Mouse (Mus musculus) retina, embryonic 14.5 days (tissue): ENCODE results near the gene Ppm1e.
"Not testable (repeated sequence)": the region's sequence is repeated elsewhere in the genome, so short reads cannot be mapped to it uniquely, and the experiment has no call there.

Experiments used
- DNase-seq: peaks from one replicate; pipeline ENCODE4 v3.0.0-alpha.2; 2015; ENCODE audit warnings: low spot score

Gene Ppm1e

DNA sequence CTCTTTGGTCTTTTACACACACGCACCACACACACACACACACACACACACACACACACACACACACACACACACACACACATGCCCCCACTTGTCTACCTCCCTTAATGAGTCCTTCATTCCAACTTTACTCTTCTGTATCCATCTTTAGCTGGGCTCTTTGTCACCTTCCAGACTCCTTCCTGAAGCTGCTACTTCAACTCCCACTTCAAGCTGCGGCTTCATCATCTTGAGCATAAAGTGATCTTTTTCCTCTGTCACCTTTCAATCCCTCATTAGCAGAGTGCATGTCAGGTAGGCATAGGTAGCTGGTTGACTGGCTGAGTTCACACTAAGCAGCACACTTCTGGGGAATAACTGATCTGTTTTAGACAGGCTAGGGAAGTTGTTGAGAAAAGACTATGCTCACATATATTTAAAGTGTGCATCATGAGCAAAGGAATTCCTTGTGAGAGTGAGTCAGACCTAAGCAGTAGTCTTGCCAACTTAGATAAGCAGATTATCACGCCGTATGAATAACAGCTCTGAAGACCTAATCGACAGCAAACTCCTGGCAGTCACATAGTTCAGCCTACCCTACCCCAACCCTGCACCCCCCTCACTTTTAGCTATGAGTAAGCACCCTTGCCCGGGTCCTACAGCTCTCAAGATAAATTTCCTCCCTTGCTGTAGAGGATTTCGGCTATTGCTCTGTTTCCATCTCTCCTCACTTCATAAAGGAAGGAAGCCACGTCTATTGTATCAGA, 49.3 kb downstream of the Ppm1e start:
- no peak for DNase-seq

DNA sequence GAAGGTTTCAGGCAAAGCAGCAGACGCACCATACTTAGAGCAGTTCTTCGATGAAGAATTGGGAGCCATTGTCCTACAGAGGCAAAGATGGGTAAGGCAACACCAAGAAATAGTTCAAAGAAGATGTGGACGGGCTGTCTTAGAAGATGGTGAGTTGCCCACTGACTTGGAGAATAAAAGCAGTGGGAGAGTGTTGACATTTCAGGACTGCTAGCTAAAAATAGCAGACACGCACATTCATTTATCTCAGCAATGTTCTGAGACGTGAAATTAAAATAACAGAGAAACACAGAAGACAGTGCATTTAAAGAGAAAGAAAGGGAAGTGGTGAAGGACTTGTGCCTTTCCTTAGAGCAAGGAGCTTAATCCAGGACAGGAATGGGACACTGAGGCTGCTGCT, 59.8 kb downstream of the Ppm1e start:
- DNase-seq = no peak

DNA sequence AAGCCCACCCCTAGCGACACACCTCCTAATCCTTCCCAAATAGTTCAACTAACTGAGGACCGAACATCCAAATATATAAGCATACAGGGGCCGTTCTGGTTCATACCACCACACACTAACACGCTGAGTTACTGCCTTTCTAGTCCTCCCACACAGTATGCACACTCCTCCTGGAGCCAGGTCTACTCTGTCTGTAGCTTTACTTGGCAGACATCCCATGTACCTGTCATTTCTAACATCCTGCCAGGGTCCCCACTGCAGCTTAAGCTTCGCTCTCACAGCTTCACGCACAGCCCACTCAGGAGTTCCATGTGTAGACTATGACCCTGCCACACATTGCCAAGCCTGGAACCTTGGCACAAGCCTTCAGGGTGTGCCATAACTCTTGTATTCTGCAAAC, 62.4 kb downstream of the Ppm1e start:
- DNase-seq = no peak

DNA sequence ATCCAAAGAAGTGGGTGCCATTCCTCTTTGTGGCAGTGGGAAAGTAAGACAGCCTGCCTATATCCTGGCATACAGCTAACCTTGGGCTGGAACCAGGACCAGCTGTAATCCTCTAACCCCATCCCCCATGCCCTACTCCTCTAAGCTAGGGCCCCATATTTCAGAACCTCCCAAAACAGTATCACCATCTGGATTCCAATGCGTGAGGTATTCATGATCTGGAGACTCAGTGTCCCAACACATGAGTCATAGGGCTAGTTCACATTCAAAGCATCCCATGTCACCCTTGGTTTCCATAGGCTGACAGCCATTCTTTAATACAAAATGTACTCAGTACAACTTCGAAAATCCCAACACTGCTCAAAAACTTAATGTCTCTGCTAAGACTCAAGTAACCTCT, 63.2 kb downstream of the Ppm1e start:
- no peak for DNase-seq

DNA sequence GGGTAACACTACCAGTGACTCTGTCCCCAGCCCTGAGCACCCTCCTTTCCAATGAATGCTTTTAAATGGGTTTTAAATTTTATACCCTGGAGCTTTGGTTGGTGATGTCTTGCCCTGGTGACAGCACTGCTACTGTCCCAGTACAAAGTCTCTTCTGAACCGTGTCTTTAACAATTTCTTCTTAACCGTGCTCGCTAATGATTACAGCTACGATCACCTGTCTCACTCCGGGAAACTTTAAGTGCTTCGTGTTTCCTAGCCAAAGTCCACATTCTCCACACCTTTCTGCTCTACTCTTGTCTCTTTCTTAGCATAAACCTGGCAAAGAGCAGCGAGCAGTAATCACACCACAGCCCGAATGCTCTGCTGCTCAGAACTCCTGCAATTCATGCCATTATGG, 69.5 kb downstream of the Ppm1e start:
- no peak for DNase-seq

DNA sequence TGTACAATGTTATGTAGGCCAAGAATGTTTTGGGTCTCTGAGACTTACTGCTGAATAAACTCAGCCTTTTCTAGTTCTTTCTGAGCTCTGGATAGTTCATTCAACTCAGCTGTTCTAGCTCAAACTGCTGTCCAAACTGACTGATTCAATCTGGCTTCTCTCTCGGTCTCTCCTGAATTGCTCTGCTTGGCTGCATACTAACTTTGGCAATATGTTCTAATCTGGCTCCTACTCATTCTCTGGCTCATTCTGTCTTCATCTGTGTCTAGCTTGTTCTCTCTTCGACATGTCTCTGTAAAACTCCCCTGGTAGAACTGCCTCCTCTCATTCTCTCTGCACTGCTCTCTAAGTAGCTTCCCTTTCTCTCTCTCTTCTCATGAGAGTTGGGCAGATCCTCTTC, 72.6 kb downstream of the Ppm1e start:
- DNase-seq = no peak

DNA sequence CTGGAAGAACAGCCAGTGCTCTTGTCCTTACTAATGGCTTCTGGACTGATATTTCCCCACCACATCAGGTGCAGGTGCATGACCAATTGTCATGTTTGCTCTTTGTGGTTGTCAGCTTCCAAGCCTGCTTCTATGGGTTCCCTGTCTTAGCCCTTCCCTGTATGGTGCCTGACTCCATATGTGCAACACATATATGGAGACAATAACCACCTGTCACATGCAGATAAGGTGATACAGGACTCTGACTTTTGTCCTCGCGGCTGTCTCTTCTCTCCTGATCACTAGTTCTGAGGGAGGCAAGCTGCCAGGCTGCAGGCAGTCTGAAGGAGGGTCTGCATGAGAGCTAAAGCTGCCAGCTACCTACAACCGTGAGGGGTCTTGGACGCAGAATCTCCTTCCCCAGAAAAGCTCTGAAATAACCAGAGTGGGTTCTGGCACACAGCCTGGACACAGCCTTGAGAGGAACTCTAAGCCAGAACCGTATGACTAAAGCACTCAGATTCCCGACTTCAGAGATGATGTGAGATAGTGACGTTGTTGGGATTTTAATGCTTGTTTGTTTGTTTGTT, 76.8 kb downstream of the Ppm1e start:
- no peak for DNase-seq

DNA sequence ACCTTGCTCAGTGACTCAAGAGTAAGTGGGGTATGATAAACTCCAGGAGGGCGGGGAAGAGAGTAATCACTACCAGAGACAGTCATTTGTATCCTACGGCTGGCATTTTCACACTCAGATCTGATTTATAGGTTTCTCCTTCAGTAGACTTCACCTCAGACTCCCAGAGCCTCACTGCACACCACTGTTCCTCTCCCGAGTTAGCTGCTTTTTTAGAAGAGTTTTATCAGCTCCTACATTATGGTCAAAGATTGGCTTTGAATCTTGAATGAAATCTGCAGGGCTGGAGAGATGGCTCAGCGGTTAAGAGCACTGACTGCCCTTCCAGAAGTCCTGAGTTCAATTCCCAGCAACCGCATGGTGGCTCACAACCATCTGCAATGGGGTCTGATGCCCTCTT, 79.4 kb downstream of the Ppm1e start:
- DNase-seq = no peak

DNA sequence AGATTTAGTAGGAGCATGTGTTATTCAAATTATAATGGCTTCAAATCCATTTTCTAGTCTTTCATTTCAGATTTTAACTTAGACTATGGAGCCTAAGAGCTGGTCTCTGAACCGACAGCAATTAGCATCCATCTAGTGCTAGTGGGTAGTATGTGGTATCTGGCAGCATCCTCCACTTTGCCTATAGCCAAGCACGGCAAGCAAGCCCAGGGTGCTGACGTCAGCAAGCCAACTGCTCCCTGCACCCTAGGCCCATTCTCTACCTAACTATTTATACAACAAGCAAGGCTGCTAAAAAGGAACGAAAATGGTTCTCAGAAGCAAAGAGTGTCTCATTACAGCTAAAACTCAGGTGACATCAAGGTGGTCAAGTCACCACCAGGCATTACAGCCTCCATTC, 80.0 kb downstream of the Ppm1e start:
- no peak for DNase-seq

DNA sequence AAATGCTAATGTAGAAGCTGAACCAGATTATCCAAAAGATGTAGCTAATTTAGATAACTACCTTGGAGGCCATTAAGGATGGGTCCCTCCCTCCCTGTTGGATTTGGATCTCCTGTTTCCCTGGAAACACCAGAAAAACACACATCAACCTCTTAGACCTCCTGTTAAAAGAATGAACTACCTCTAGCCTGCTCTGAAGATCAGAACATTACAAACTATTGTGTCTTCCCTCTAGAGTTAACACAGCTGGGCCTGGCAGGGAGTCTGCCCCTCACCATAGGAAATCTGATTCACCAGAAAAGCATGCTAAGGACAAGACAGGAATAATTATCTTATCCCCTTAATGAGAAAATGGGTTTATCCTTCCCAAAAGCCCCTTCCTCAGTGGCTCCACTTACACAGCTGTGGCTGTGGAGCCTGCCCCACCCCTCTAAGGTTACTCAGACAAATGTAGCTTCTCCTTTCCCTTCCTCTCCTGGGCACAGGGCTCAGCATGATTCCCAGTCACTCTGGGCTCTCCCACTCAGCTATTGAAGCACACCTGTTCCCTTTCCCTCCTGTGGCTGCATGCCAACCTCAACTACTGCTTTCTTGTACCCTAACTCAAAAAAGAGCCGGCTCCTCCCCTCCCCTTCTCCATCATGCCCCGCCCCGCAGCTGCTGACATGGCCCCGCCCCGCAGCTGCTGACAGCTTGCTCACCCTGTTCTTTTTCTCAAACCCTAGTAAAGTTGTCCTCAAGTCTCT, 82.4 kb downstream of the Ppm1e start:
- peak; percentile 40 for DNase-seq

DNA sequence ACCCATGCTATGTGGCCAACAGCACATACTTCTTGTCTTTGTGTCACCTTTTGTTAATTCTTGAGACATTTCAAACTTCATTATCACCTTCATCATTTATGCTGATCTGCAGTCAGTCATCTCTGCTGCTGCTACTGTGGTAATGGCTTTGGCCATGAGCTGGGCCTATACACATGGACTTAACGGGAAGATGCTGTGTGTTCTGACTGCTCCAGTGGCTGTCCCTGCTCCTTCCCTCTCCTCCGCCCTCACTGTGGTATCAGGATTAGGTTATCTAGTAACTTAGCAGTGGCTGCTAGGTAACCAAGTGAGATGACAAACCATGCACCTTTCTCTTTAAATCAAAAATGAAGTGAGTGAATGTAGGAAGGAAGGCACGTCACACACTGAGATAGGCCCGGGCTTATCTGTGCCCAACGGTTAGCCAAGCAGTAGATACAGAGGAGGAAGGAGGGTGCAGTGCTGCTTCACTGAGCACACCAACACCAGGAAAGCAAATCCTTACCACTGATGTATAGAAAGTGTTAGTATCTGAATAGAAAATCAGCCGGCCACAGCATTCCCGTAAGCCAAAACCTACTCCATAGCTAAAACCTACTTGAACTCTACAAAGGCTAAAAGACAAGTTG, 83.3 kb downstream of the Ppm1e start:
- DNase-seq = no peak

DNA sequence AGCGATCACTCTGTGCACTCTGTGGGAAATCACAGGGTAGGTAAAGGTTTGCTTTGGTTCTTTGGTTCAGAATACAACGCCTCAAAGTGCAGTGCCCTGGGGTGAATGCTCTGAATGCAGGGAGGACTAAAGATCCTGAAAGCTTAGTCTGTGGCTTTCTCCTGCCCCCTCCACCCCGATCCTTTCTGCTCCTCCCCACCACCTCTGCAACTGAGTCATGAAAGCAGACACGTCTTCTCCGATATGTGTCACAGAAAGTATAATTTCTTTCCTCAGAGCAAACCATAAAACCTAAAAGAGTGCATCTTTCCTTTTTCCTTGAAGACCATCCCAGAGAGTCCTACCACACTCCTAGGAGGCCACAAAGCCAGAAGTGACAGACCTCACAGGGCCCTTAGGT, 86.1 kb downstream of the Ppm1e start:
- no peak for DNase-seq

DNA sequence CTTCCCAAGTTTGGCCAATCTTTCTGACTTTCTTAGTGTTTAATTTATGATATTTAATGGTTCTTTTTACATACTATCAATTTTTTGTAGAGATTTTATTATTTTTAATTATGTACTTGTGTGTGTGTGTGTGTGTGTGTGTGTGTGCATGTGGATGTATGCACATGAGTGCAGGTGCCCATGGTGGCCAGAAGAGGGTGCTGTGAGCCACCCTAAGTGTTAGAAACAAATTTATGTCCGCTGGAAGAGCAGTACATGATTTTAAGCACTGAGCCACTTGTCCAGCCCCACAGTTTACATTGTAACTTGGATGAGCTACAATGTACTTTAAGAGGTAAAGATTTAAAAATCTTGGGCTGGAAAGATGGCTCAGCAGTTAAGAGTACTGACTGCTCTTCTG, 87.3 kb downstream of the Ppm1e start:
- DNase-seq = no peak

DNA sequence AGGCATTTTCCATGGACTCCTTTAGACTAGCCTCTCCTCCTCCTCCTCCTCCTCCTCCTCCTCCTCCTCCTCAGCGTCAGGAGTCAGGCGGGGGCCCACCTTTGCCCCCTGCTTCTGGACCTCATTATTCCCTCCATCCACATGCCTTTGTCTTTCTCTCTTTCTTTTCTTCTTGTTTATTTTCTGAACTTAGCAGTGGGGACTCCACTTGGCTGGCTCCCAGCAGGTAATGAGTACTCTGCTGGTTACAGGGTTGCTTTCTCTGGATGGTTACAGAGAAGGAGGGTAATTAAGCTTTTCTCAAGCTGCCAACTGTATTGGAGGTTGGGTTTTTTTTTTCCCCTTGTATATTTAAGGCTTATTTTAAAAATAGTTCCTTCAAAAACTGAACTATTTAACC, 87.9 kb downstream of the Ppm1e start:
- DNase-seq = peak; percentile 24

DNA sequence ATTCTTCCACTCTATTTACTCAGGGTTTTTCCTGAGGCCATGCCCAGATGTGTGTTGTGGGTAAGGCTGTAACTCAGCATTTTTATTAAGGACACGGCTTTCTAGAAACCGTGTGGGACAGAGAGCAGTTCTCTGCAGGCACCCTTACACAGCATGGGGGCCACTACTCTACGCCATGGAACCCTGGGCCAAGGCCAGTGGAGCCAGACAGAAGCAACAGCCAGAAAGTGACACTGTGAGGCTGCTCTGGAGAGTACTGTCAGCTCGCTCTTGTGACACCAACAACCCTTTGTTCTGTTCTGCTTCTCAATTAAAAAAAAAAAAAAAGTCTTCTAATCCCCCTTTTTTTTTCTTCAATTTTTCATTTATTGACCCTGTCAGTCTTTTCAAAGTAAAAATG, 88.4 kb downstream of the Ppm1e start:
- no peak for DNase-seq

DNA sequence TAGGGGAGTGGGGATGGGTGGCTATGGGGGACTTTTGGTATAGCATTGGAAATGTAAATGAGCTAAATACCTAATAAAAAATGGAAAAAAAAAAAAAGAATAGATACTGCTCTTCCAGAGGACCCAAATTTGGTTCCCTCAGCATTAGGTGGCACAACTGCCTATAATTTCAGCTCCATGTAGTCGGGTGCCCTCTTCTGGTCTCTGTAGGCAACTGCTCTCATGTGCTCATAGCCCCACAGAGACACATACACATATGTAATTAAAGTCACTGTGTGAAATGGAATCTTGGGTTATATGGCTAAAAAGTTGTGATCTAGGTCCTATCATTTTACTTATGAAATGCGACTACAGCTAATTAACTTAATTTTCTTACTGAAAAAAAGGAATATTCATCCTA, 90.0 kb downstream of the Ppm1e start:
- no peak for DNase-seq

DNA sequence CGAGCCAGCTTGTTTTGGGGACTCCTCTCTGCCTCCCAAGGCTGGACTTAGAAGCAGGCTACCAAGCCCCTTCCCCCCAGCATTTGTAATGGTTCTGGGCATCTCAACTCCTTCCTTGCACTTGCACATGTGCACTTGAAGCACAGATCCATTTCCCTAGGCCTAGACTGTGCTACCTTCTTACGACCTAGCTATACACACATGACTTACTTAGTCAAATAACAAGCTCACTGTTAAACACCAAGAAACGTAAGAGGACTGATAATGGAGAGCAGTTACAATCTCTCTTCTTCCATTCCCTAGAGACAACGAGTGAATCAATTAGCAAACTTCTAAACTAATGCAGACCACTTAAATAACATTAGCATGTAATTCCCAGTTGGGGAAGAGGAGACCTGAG, 92.6 kb downstream of the Ppm1e start:
- no peak for DNase-seq

DNA sequence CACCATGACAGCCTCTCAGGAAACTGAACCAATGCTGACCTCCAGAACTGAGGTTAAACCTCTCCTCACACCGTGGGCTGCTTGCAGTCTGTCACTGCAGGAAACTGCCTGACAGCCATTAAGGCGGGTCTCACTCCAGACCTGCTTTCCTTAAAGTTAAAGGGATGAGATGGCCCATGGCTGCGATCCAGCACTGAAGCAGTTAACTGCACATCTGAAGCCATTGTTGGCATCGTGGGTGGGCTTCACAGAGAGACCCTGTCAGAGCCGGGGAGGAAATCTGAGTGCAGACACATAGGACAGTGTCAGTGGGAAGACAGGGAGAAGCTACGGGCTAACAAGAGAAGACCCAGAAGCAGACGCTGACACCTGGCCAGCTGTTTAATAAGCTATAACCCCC, 94.9 kb downstream of the Ppm1e start:
- DNase-seq = peak; percentile 53

DNA sequence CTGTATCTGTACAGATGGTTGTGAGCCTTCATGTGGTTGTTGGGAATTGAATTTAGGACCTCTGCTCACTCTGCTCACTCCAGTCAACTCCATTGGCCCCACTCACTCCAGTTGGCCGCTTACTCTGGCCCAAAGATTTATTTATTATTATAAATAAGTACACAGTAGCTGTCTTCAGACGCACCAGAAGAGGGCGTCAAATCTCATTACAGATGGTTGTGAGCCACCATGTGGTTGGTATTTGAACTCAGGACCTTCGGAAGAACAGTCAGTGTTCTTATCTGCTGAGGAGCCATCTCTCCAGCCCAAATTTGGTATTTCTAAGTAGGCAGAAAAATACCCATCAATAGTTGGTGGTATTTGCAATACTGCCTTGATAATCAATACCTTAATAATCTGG, 97.1 kb downstream of the Ppm1e start:
- DNase-seq = not testable (repeated sequence)

DNA sequence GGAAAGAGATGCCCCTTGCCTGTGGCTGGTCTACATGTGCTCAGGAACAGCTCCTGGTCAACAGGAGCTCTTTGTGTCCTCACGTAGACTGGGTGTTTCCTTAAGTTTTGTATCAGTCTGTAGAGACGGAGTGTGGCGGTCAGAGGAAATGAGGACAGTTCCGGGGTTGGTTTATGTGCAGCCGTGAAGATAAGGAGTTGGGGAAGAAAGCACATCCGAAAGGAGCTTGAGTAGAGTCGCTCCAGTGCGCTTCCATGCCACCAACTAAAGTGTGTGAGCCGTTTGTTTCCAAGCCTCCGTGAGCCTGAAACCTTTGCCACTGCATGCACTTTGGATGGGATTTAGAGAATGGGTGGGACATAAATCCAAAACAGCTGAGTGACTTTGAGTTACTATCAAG, 99.0 kb downstream of the Ppm1e start:
- DNase-seq = no peak

DNA sequence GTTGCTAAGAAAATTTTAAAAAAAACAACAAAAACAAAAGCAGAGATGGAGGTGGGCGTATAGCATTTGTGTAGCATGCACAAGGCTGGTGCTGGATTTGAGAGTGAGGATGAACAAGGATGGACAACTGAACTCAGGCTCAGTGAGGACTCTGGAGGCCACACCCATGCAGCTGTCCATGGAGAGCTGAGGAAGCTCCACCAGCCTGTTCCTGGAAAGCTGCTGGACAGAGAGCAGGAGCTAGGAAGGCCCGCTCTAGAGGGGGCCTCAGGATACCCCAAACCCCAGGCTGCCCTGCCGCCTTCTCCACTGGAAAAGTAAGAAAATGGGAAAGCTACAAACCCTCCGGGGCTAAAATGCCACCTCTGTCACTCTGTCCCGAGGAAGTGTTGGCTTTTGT, 101.5 kb downstream of the Ppm1e start:
- DNase-seq = no peak

DNA sequence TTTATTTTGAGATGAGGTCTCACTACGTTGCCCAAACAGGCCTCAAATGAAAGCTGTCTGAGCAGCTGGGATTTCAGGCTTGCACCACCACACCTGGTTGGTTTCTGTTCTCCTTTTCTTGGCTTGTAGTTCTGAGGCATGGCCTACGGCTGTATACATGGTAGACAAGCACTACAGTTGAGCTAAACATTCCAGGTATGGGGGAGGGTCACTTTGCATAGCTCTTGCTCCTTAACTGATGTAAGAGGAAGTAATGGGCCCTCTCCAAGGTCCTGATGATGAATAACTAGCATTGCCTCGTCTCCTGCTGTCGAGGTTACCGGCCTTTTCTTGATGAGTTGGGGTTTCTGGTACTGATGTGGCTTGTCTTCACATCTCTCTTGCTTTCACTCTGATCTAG, 104.7 kb downstream of the Ppm1e start:
- DNase-seq = no peak

DNA sequence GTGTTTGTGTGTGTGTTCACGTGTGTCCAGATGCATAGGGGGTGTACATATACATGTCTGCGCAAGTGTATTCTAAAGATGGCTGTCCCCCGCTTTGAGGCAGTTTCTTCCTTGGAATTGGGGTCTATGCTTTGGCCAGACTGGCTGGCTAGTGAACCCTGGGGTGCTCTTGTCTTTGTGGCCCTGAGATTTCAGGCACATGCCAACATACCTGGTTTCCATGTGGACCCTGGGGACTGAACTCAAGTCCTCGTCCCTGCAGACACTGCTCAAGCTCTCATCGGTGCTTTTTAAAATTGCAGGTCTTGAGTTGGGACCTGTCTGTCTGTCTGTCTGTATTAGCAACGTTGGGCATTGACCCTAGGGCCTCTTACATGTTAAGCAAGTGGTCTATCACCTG, 105.5 kb downstream of the Ppm1e start:
- no peak for DNase-seq
